Mouse (Mus musculus) heart, adult 2 months (tissue): ENCODE data around the gene Rassf1. TPM values are rescaled to one million over a fixed set of nuclear protein-coding genes. Genes with fewer than 3 reads are reported as not detected.

ENCODE experiments used
- DNase-seq, 2 experiments: peaks; one replicate each; pipeline ENCODE4 v3.0.0; 2021
- H3K27ac ChIP-seq: fragments of 200-600 bp; 2 replicates; pipeline ENCODE4 v1.8.1; 2022
- H3K27me3 ChIP-seq: fragments of 200-500 bp; 2 replicates; pipeline ENCODE4 v1.6.1; 2012; ENCODE audit warnings: mild to moderate bottlenecking, low read length, inconsistent platforms, mixed read lengths; ENCODE audit not compliant: control insufficient read depth, insufficient read depth
- H3K36me3 ChIP-seq: fragments of 200-500 bp; 2 replicates; pipeline ENCODE4 v1.6.1; 2012; ENCODE audit warnings: low read length, inconsistent platforms; ENCODE audit not compliant: control insufficient read depth, insufficient read depth
- H3K4me1 ChIP-seq: fragments of 200-500 bp; 2 replicates; pipeline ENCODE4 v1.6.1; 2011; ENCODE audit warnings: low read length; ENCODE audit not compliant: control insufficient read depth, insufficient read depth
- H3K4me3 ChIP-seq: fragments of 200-600 bp; 2 replicates; pipeline ENCODE4 v1.8.1; 2022
- H3K79me2 ChIP-seq: fragments of 200-500 bp; replicated peaks from 2 replicates; pipeline ENCODE4 v1.6.1; 2012; ENCODE audit warnings: mild to moderate bottlenecking, inconsistent platforms, low read length, moderate library complexity, mixed read lengths; ENCODE audit not compliant: control insufficient read depth, insufficient read depth
- H3K9ac ChIP-seq: fragments of 200-500 bp; 2 replicates; pipeline ENCODE4 v1.6.1; 2012; ENCODE audit warnings: low read depth, mild to moderate bottlenecking, control low read depth, inconsistent platforms, low read length, mixed read lengths
- CTCF ChIP-seq: fragments of 200-600 bp; IDR thresholded peaks from 2 replicates; pipeline ENCODE4 v1.8.1; 2022; ENCODE audit warnings: antibody characterized with exemption, mild to moderate bottlenecking, moderate library complexity
- EP300 ChIP-seq: fragments of 200-500 bp; IDR thresholded peaks from 2 replicates; pipeline ENCODE4 v1.6.1; 2011; ENCODE audit warnings: low read depth, low read length, control low read depth; ENCODE audit not compliant: insufficient read depth
- POLR2A ChIP-seq: fragments of 200-500 bp; IDR thresholded peaks from 2 replicates; pipeline ENCODE4 v1.6.1; 2011; ENCODE audit warnings: mild to moderate bottlenecking, low read depth, low read length, control low read depth; ENCODE audit not compliant: insufficient read depth
- WGBS: fragments of 180-500 bp; shearing (Covaris S2); methylation state at CpG from one replicate; pipeline ENCODE4 v1.1.7; 2018; 5-methylcytosine and 5-hydroxymethylcytosine counted together
- intact Hi-C: fragments of 180-260 bp; cut with DNase I; formaldehyde crosslinking; loops from one replicate; pipeline ENCODE4 v1.15.1; 2025
- polyA plus RNA-seq: library from polyadenylated mRNA; depleted of rRNA; stranded (reverse); fragments of >200 nt; gene quantifications from 2 replicates; pipeline ENCODE4 v1.2.3, GENCODE M21; 2012
- total RNA-seq, 2 experiments: library from RNA; stranded (reverse); gene quantifications; 2 replicates each; pipeline ENCODE4 v1.2.3; 2021

Gene Rassf1
- total and polyA plus RNA-seq, 3 experiments: 12.6 to 15.5 (median 13.4) TPM

DNA sequence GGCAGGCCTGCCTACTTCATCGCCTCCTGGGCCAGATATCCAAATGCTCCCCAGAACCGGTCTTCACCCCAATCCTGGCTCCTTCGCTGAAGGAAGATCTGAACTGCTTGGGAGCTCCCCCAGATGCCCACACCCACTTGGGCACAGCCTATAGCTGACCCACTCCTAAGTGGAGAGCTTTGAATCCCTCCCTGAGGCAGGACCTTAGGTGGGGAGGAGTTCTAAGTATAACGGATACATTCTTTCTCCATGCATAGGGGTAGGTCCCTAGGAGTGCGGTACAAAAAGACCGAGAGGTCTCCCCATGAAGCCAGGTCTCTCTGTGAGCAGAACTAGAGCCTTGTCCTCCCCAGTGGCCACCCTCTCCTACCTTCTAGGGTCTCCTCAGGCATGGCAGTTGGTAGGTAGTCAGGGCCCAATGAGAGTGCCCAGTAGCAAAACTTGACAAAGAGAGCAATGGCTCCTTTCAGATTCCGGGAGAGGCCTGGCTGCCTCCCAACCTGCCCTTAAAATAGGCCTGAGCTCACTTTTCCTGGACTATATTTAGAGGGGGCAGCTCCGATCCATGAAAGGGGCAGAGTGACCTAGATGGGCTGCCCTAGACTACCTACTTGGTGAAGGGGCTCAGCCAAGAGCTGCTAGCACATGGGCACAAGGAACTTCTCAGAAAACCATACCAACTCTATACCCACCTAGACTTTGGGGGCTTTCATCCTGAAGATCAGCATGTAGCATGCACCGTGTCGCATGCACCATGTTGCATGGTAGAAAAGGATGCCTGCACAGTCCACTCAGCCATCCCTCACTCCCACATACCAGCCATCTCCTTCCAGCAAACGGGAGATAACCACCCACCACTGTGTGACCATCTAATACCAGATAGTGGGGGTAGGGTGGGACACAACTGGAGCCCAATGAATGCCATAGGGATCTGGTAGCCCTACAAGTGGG lies 45.5 kb downstream of the Rassf1 start:
- Histone ChIP-seq H3K27ac (peak overlapping the region; percentile 98), H3K9ac (peak overlapping the region; percentile 76), H3K4me1 (peaks cover 9% of the 10 kb centered on the region), H3K79me2 (no peaks in the 10 kb centered on the region), H3K4me3 (peak overlapping the region; percentile 50), H3K36me3 (no peaks in the 10 kb centered on the region), H3K27me3 (no peaks in the 10 kb centered on the region)
- 45% methylated on average over 11 of the region's 11 CpGs for WGBS
- peak; percentile 82 for DNase-seq
- intact Hi-C loops: no loop called here
- TF ChIP-seq EP300: 0 out of 2 replicates have a peak, but pooled peaks have one; percentile 34
- no peak for TF ChIP-seq CTCF
- TF ChIP-seq POLR2A: peak; percentile 72

DNA sequence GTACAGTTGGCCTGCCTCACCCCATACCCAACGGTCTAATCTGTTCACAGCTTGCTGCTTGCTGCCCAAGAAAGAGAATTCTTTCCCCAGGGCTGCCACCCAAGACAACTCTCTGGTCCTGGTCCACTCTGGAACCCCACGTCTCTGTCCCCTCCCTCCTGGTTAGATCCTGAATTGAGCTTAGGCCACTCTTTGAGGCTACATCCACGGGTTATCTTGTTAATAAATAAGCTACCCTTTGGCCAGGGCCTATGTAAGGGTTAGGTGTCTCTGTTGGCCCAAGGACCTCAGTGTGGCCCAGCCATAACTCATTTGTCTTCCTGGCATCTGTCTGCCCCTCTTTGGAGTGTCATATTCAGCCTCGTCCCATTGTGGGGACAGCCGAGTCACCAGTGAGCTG lies 47.0 kb downstream of the Rassf1 start:
- no peaks in the 10 kb centered on the region for H3K36me3 ChIP-seq
- no peak overlapping the region for H3K4me3 ChIP-seq
- intact Hi-C loops: no loop called here
- no peaks in the 10 kb centered on the region for H3K79me2 ChIP-seq
- no peak overlapping the region for H3K27ac ChIP-seq
- 78% methylated on average over 5 of the region's 5 CpGs for WGBS
- no peak for DNase-seq
- no peak overlapping the region for H3K9ac ChIP-seq
- no peaks in the 10 kb centered on the region for H3K27me3 ChIP-seq
- H3K4me1 ChIP-seq: peaks cover 12% of the 10 kb centered on the region
- TF ChIP-seq EP300 (no peak), POLR2A (no peak), CTCF (no peak)

DNA sequence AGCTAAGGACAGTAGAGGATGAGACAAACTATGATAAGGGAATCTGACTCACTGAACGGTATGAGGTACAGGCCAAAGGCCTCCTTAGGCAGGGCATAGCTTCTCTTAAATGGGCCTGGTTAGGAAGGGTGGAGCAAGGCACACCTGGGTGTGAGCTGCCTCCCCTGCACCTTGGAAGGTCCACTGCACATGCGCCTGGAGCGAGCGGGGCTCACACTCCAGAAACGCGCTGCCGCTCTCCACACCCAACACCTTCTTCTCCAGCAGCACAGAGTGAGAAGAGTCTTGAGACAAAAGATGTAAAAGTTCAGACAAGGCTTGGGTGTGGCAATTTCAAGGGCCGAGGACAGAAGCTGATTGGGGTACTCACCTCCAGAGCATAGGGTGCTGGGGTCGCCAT lies 48.1 kb downstream of the Rassf1 start:
- intact Hi-C loops: no loop called here
- no peak overlapping the region for H3K9ac ChIP-seq

DNA sequence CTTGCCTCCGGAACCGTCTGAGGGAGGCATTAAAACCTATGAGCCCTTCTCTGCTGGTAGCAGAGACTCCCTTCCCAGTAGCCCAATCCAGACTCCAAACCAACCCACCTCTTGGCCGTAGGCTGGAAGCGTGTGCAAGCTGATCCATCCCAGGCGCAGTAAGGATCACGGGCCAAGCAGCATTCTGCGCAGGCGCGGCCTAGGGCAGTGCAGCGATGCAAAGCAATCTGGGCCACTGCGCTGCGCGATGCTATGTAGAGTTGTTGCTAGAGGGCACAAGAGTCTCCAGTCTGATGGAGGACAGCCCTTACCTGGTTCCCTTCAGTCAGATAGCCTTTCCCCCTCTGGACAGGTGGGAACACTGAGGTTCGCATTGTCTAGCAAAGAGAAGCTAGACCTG lies 48.5 kb downstream of the Rassf1 start:
- Histone ChIP-seq H3K9ac (no peak overlapping the region), H3K27ac (no peak overlapping the region), H3K36me3 (no peaks in the 10 kb centered on the region), H3K27me3 (no peaks in the 10 kb centered on the region), H3K4me1 (peaks cover 10% of the 10 kb centered on the region), H3K4me3 (no peak overlapping the region), H3K79me2 (no peaks in the 10 kb centered on the region)
- intact Hi-C loops: loop anchor here (5.0 kb wide), 1 partner anchor 137 kb away; no protein-coding TSS in a partner anchor
- no peak for DNase-seq
- WGBS: 77% methylated on average over 14 of the region's 14 CpGs
- TF ChIP-seq EP300 (no peak), POLR2A (no peak), CTCF (no peak)

More for the DNA sequence above, 48.1 kb downstream of the Rassf1 start:
- no peaks in the 10 kb centered on the region for H3K36me3 ChIP-seq
- 88% methylated on average over 9 of the region's 9 CpGs for WGBS
- peaks cover 10% of the 10 kb centered on the region for H3K4me1 ChIP-seq
- DNase-seq: no peak
- H3K27me3 ChIP-seq: no peaks in the 10 kb centered on the region
- H3K4me3 ChIP-seq: no peak overlapping the region
- TF ChIP-seq CTCF (no peak), POLR2A (no peak), EP300 (no peak)
- H3K27ac ChIP-seq: no peak overlapping the region
- H3K79me2 ChIP-seq: no peaks in the 10 kb centered on the region

- H3K4me1 ChIP-seq: peaks cover 10% of the 10 kb centered on the region
- H3K9ac ChIP-seq: no peak overlapping the region
- no peak overlapping the region for H3K27ac ChIP-seq
- DNase-seq: no peak
- TF ChIP-seq POLR2A (no peak), CTCF (peak; percentile 40)
- H3K27me3 ChIP-seq: no peaks in the 10 kb centered on the region
- H3K79me2 ChIP-seq: no peaks in the 10 kb centered on the region
- no peaks in the 10 kb centered on the region for H3K36me3 ChIP-seq
- WGBS: 76% methylated on average over 12 of the region's 12 CpGs
- no peak overlapping the region for H3K4me3 ChIP-seq
- intact Hi-C loops: loop anchor here (5.0 kb wide), 1 partner anchor 137 kb away; no protein-coding TSS in a partner anchor
These were observed 49.4 kb downstream of the Rassf1 start for GRCm38 (mm10) chr9:107600745-107601144.

DNA sequence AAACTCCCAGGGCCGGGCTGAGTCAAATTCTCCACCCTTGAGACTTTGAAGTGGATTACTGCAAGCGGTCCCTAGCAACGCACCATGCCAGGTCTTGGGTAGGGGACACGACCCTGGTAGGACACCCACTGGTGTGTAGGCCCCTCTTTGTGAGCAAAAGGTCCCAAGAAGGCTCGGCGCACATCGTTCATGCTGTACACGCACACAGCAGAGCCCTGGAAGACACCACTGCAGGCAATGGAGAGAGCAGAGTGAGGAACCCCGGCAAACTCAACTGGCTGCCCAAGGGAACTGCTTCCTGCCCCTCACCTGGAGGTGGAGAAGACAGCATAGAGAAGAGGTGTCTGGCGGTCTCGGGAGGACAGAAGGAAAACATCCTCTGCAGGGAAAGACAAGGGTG lies 49.9 kb downstream of the Rassf1 start:
- 82% methylated on average over 11 of the region's 11 CpGs for WGBS
- intact Hi-C loops: loop anchor here (5.0 kb wide), 1 partner anchor 136 kb away; no protein-coding TSS in a partner anchor
- H3K27ac ChIP-seq: no peak overlapping the region

More for the DNA sequence above, 49.9 kb downstream of the Rassf1 start:
- DNase-seq: no peak
- TF ChIP-seq CTCF (no peak), EP300 (no peak), POLR2A (no peak)
- H3K4me3 ChIP-seq: no peak overlapping the region
- H3K9ac ChIP-seq: no peak overlapping the region
- H3K36me3 ChIP-seq: no peaks in the 10 kb centered on the region
- H3K4me1 ChIP-seq: peaks cover 10% of the 10 kb centered on the region
- no peaks in the 10 kb centered on the region for H3K79me2 ChIP-seq
- no peaks in the 10 kb centered on the region for H3K27me3 ChIP-seq
